Mouse (Mus musculus) liver, embryonic 18 days (tissue): ENCODE results near the gene Zyg11a. TPM values are rescaled to one million over a fixed set of nuclear protein-coding genes. Genes with fewer than 3 reads are reported as not detected.

Experiments used
- polyA plus RNA-seq: library from polyadenylated mRNA; depleted of rRNA; stranded (reverse); fragments of >200 nt; gene quantifications from 2 replicates; pipeline ENCODE4 v1.2.3, GENCODE M21; 2012; rRNA removed

Gene Zyg11a
- 0.96 and 1.3 TPM in 2 replicates for polyA plus RNA-seq

DNA sequence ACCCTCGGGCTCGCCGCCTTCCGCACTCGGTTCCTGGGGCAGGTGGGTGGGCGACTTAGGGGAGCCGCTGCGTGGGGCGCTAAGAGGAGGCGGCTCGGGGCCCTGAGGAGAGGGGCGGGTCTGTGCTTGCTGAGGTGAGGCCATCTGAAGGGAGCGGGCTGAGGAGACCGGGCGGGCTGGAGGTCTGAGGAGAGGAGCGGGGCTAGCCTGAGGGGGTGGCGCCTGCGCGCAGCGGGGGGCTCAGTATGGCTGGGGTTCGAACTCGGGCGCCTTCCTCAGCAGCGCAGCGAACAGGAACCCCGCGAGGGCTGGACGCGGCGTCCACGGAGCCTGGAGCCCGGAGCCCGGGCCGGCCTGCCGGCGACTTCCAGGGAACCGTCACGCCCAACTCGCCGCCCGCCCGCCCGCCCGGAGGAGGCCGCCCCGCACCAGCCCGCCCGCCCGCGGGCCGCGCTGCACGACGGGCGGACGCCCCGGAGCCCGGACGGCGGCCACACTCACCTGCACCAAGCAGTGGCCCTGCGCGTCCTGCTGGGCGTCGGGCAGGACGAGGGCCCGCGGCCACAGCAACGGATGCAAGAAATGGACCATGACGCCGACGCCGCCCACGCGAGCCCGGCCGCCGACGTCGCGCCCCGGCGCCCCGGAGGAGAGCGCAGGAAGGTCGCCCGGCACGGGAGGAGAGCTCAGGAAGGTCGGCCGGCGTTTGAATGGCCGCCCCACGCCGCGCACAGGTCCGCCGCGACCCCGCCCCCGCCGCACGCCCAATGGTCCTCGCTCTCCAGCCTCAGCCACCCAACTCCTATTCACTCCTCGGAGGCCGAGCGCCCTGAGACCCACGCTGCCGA is at the start of gene Zyg11a:
Zyg11a (minus strand) TSS at position 717 of the 848 bp plus-strand sequence.

DNA sequence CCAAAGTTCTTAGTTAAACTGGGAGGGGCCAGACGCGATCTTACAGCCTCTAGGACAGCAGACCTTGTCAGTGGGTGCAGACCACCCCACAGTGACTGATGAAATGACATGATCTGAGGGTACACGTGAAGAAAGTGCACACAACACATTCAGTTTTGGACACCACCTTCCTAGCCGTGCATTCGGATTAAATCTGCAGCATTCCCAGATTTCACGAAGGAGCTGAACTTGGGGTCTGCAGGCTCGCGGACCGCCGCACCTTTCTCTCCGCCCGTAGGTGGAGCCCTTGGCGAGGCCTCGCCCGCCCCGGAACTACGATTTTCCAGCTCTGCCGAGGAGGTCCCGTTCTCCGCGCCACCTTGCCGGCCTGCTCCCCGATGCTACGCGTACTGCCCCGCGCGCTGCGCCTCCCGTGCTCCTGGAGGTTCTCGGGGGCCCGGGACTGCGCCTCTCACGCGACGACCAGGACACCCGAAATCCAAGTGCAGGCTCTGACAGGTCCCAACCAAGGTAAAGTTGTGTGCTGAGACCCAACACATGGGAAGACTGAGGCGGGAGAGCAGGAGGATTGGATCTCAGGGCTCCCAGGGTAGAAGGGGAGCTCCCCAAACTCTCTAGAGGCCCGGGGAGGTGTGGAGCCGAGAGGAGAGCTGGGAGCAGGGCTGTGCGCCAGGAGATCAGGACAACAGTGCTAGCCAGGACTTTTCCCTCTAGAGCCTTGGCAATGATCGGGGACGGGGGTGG is 52.5 kb downstream of the Zyg11a start, which contains the start of gene Echdc2:
Echdc2 (plus strand) TSS at position 286 of the 744 bp plus-strand sequence.

DNA sequence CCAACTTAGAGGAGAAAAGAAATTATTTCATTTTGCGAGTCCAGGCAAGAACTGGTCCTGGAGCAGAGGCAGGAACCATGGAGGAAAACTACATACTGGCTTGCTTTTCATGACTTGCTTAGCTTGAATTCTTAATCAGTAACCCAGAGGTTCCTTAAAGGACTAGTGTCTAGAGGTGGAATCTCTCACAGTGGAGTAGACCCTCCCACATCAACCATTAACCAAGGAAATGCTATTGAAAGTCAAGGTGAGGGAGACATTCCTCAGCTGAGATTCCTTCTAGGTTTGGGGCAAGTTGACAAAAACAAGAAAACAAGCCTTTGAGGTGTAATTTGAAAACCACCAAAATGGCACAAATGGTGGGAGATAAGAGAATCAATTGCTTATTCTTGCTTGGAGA is 73.0 kb downstream of the Zyg11a start, which contains the start of gene Scp2:
Scp2 (minus strand) TSS at position 119 of the 400 bp plus-strand sequence.

Other genes starting within 250 kb of the Zyg11a start
- 0.03 and 0.10 TPM in 2 replicates for gene Slc1a7, start 249.7 kb downstream of the Zyg11a start, polyA plus RNA-seq
- 0.72 and 0.89 TPM in 2 replicates for gene Podn, start 121.6 kb downstream of the Zyg11a start, polyA plus RNA-seq
- gene Scp2, start 73.0 kb downstream of the Zyg11a start, polyA plus RNA-seq = 717 and 827 TPM in 2 replicates
- 105 and 120 TPM in 2 replicates for gene Echdc2, start 52.6 kb downstream of the Zyg11a start, polyA plus RNA-seq
- gene Zyg11b, start 83.0 kb upstream of the Zyg11a start, polyA plus RNA-seq = 3.4 and 4.0 TPM in 2 replicates
- 16.3 and 22.9 TPM in 2 replicates for gene Coa7, start 110.1 kb upstream of the Zyg11a start, polyA plus RNA-seq
- 1.3 and 3.0 TPM in 2 replicates for gene Shisal2a, start 165.3 kb upstream of the Zyg11a start, polyA plus RNA-seq
- 11.9 and 14.0 TPM in 2 replicates for gene Gpx7, start 188.9 kb upstream of the Zyg11a start, polyA plus RNA-seq
- gene Tut4, start 241.4 kb upstream of the Zyg11a start, polyA plus RNA-seq = 41.4 and 57.2 TPM in 2 replicates